In genomic region chr2:157540953-157541569, GRCm38 (mm10) we compare ENCODE assay signal across 16 mouse cellular contexts. TPM values are rescaled to one million over a fixed set of nuclear protein-coding genes. Genes with fewer than 3 reads are reported as not detected.
DNase-seq lines count a peak whose midpoint lies in the region; ATAC-seq lines count a peak whose summit lies in the region.
"Had no signal": no experiment of that assay in that cellular context is flagged by ENCODE, and none has a peak within 500 bp of the region (broad histone marks: within the 10 kb centered on the region; RNA-seq: fewer than 3 reads in every experiment).

No protein-coding gene starts in this region.

- H3K9ac ChIP-seq in forebrain, embryonic 11.5 days (ENCODE audit: low read length), result peak overlapping the region; percentile 50; the same call in 1 of the 2 replicates
- 0 out of 2 replicates have a peak overlapping the region, but pooled peaks have one; percentile 24 for H3K9ac ChIP-seq in hindbrain, embryonic 14.5 days
- H3K9ac ChIP-seq in midbrain, embryonic 13.5 days (replicated peaks), result peak overlapping the region; percentile 36; the same call in 1 of the 2 replicates

- H3K27ac ChIP-seq in embryonic facial prominence, embryonic 10.5 days (replicated peaks), result peak overlapping the region; percentile 80
- peak overlapping the region; percentile 89 for H3K27ac ChIP-seq in forebrain, embryonic 11.5 days (ENCODE audit: low read depth, low read length)
- H3K27ac ChIP-seq in hindbrain, embryonic 14.5 days, result peak overlapping the region; percentile 63; the same call in 1 of the 2 replicates
- peak overlapping the region; percentile 78 for H3K27ac ChIP-seq in midbrain, embryonic 13.5 days

- no peak for DNase-seq in embryonic facial prominence, embryonic 10.5 days (ENCODE audit: low spot score)
- no peak for DNase-seq in forebrain, embryonic 11.5 days (ENCODE audit: low spot score)
- DNase-seq in hindbrain, embryonic 14.5 days (ENCODE audit: low spot score), result no peak
- DNase-seq in kidney, postnatal 25 days, result no peak
- no peak for DNase-seq in heart, postnatal 14 days
- DNase-seq in cerebellum, postnatal 14 days, result no peak
- no peak for DNase-seq in gastrocnemius, postnatal 36 days
- DNase-seq: cerebellum, adult 2 months; heart, adult 18-20 months; kidney, adult 18-20 months; left cerebral cortex, postnatal 4 days; lung, adult 2 months; right cerebral cortex, postnatal 14 days; thymus, postnatal 4 days had no signal

- no peaks in the 10 kb centered on the region for H3K9me3 ChIP-seq in embryonic facial prominence, embryonic 10.5 days
- H3K9me3 ChIP-seq in forebrain, embryonic 11.5 days (ENCODE audit: control insufficient read depth, low read length), result no peaks in the 10 kb centered on the region
- H3K9me3 ChIP-seq in hindbrain, embryonic 14.5 days (ENCODE audit: control insufficient read depth, low read length), result no peaks in the 10 kb centered on the region
- no peaks in the 10 kb centered on the region for H3K9me3 ChIP-seq in midbrain, embryonic 13.5 days

- 49% methylated on average over 9 of the region's 9 CpGs for WGBS in embryonic facial prominence, embryonic 10.5 days
- 15% methylated on average over 9 of the region's 9 CpGs for WGBS in forebrain, embryonic 11.5 days
- 12% methylated on average over 9 of the region's 9 CpGs for WGBS in hindbrain, embryonic 14.5 days
- 12% methylated on average over 9 of the region's 9 CpGs for WGBS in midbrain, embryonic 13.5 days

- H3K4me3 ChIP-seq in embryonic facial prominence, embryonic 10.5 days, result no peak overlapping the region
- H3K4me3 ChIP-seq in forebrain, embryonic 11.5 days (ENCODE audit: low read depth, low read length), result no peak overlapping the region
- H3K4me3 ChIP-seq in hindbrain, embryonic 14.5 days (replicated peaks; ENCODE audit: low read length), result no peak overlapping the region
- no peak overlapping the region for H3K4me3 ChIP-seq in midbrain, embryonic 13.5 days (replicated peaks)

- intact Hi-C loops in heart, postnatal 14 days (cut with DNase I), result no loop called here
- intact Hi-C loops in gastrocnemius, postnatal 36 days (cut with DNase I), result no loop called here

- H3K4me1 ChIP-seq in embryonic facial prominence, embryonic 10.5 days, result peaks cover 94% of the 10 kb centered on the region
- H3K4me1 ChIP-seq in forebrain, embryonic 11.5 days (replicated peaks; ENCODE audit: control insufficient read depth, insufficient read depth, low read length), result peaks cover 55% of the 10 kb centered on the region
- peaks cover 72% of the 10 kb centered on the region for H3K4me1 ChIP-seq in hindbrain, embryonic 14.5 days (replicated peaks; ENCODE audit: control insufficient read depth, insufficient read depth, low read length)
- H3K4me1 ChIP-seq in midbrain, embryonic 13.5 days (replicated peaks), result peaks cover 82% of the 10 kb centered on the region

- peak overlapping the region; percentile 29; the same call in 1 of the 2 replicates for H3K4me2 ChIP-seq in forebrain, embryonic 11.5 days (ENCODE audit: low read depth, low read length, severe bottlenecking)
- no peak overlapping the region for H3K4me2 ChIP-seq in hindbrain, embryonic 14.5 days (replicated peaks)
- peak overlapping the region; percentile 8; the same call in 1 of the 2 replicates for H3K4me2 ChIP-seq in midbrain, embryonic 13.5 days (replicated peaks)

- peaks cover 16% of the 10 kb centered on the region; the same call in 1 of the 2 replicates for H3K36me3 ChIP-seq in embryonic facial prominence, embryonic 10.5 days (replicated peaks)
- H3K36me3 ChIP-seq in forebrain, embryonic 11.5 days (ENCODE audit: control insufficient read depth, insufficient read depth, low read length), result no peaks in the 10 kb centered on the region
- H3K36me3 ChIP-seq in hindbrain, embryonic 14.5 days (replicated peaks; ENCODE audit: control insufficient read depth, insufficient read depth), result 0 out of 2 replicates have a peak, but pooled peaks cover 7% of the 10 kb centered on the region
- 0 out of 2 replicates have a peak, but pooled peaks cover 6% of the 10 kb centered on the region for H3K36me3 ChIP-seq in midbrain, embryonic 13.5 days

- peak; percentile 24; the same call in 1 of the 2 replicates for ATAC-seq in forebrain, embryonic 11.5 days (replicated peaks; ENCODE audit: low FRiP score)
- no peak for ATAC-seq in hindbrain, embryonic 14.5 days (ENCODE audit: low FRiP score)
- ATAC-seq in midbrain, embryonic 13.5 days, result 0 out of 2 replicates have a peak, but pooled peaks have one; percentile 10
- ATAC-seq: activated CD4-positive, CD25-positive, alpha-beta regulatory T cell, adult 4 months had no signal

- peaks cover 17% of the 10 kb centered on the region for H3K27me3 ChIP-seq in embryonic facial prominence, embryonic 10.5 days (replicated peaks; ENCODE audit: low read depth, poor library complexity, severe bottlenecking)
- peaks cover 3% of the 10 kb centered on the region; the same call in 1 of the 2 replicates for H3K27me3 ChIP-seq in forebrain, embryonic 11.5 days (ENCODE audit: control insufficient read depth, insufficient read depth, low read length)
- H3K27me3 ChIP-seq in hindbrain, embryonic 14.5 days (ENCODE audit: control insufficient read depth, insufficient read depth, low read length), result no peaks in the 10 kb centered on the region
- no peaks in the 10 kb centered on the region for H3K27me3 ChIP-seq in midbrain, embryonic 13.5 days

RNA-seq across cellular contexts. Expression of gene Nnat, which starts 18.8 kb away (rescaled TPM):
- polyA plus RNA-seq in embryonic facial prominence, embryonic 10.5 days (2016; fragmentation: Nextera tagmentation; extraction: Ambion mirVana), result 2,080 and 2,294 TPM in 2 replicates
- 2,785 and 3,035 TPM in 2 replicates for polyA plus RNA-seq in forebrain, embryonic 11.5 days (2014; fragmentation: Nextera tagmentation; extraction: Ambion mirVana)
- 4,569 and 4,588 TPM in 2 replicates for polyA plus RNA-seq in hindbrain, embryonic 14.5 days (2014; fragmentation: Nextera tagmentation; extraction: Ambion mirVana)
- polyA plus RNA-seq in midbrain, embryonic 13.5 days (2015; fragmentation: Nextera tagmentation; extraction: Ambion mirVana), result 8,644 and 8,868 TPM in 2 replicates
- total RNA-seq in heart, postnatal 14 days (2021), result 1 to 10 TPM; 3.6 to 7.5 TPM
- total RNA-seq in gastrocnemius, postnatal 36 days (2021), result 1 to 10 TPM in 1 of 2 experiments, under 1 TPM in 1; 0.84 to 1.9 TPM

RNA-seq across cellular contexts. Expression of gene Blcap, which starts 30.0 kb away (rescaled TPM):
- polyA plus RNA-seq in embryonic facial prominence, embryonic 10.5 days (2016; fragmentation: Nextera tagmentation; extraction: Ambion mirVana), result 82.1 and 82.3 TPM in 2 replicates
- polyA plus RNA-seq in forebrain, embryonic 11.5 days (2014; fragmentation: Nextera tagmentation; extraction: Ambion mirVana), result 111 and 123 TPM in 2 replicates
- 285 and 323 TPM in 2 replicates for polyA plus RNA-seq in hindbrain, embryonic 14.5 days (2014; fragmentation: Nextera tagmentation; extraction: Ambion mirVana)
- 246 and 256 TPM in 2 replicates for polyA plus RNA-seq in midbrain, embryonic 13.5 days (2015; fragmentation: Nextera tagmentation; extraction: Ambion mirVana)
- 10 to 100 TPM; 59.0 to 59.5 TPM for total RNA-seq in heart, postnatal 14 days (2021)
- total RNA-seq in gastrocnemius, postnatal 36 days (2021), result 10 to 100 TPM; 25.4 to 25.6 TPM
